Mouse (Mus musculus) midbrain, embryonic 15.5 days (tissue): ENCODE data around the gene Tex14. TPM values are rescaled to one million over a fixed set of nuclear protein-coding genes. Genes with fewer than 3 reads are reported as not detected.
"Not testable (repeated sequence)": the region's sequence is repeated elsewhere in the genome, so short reads cannot be mapped to it uniquely, and the experiment has no call there.

Experiments
- ATAC-seq: fragments of 200-750 bp; cut with Nextera tagmentation; replicated peaks from 2 replicates; pipeline ENCODE4 v1.8.0; 2017; ENCODE audit warnings: moderate TSS enrichment
- H3K27ac ChIP-seq: fragments of 300-500 bp; sonication (generic); 2 replicates; pipeline ENCODE4 v1.5.1; 2015; ENCODE audit warnings: mild to moderate bottlenecking, inconsistent platforms
- H3K27me3 ChIP-seq: fragments of 300-500 bp; sonication (generic); replicated peaks from 2 replicates; pipeline ENCODE4 v1.6.1; 2015; ENCODE audit warnings: inconsistent platforms
- H3K36me3 ChIP-seq: fragments of 300-500 bp; sonication (generic); replicated peaks from 2 replicates; pipeline ENCODE4 v1.6.1; 2015; ENCODE audit warnings: inconsistent platforms
- H3K4me1 ChIP-seq: fragments of 300-500 bp; sonication (generic); 2 replicates; pipeline ENCODE4 v1.6.1; 2015; ENCODE audit warnings: inconsistent platforms
- H3K4me2 ChIP-seq: fragments of 300-500 bp; sonication (generic); 2 replicates; pipeline ENCODE4 v1.6.1; 2015; ENCODE audit warnings: inconsistent platforms, mild to moderate bottlenecking, moderate library complexity
- H3K4me3 ChIP-seq: fragments of 300-500 bp; sonication (generic); 2 replicates; pipeline ENCODE4 v1.5.1; 2015; ENCODE audit warnings: mild to moderate bottlenecking, inconsistent platforms
- H3K9ac ChIP-seq: fragments of 300-500 bp; sonication (generic); 2 replicates; pipeline ENCODE4 v1.6.1; 2015; ENCODE audit warnings: mild to moderate bottlenecking, inconsistent platforms
- H3K9me3 ChIP-seq: fragments of 300-500 bp; sonication (generic); 2 replicates; pipeline ENCODE4 v1.6.1; 2016; ENCODE audit warnings: inconsistent platforms
- WGBS: fragments of 180-500 bp; shearing (Covaris S2); methylation state at CpG from one replicate; pipeline ENCODE4 v1.1.7; 2015; ENCODE audit warnings: mixed read lengths; 5-methylcytosine and 5-hydroxymethylcytosine counted together
- polyA plus RNA-seq: library from polyadenylated mRNA; unstranded; fragments of >200 nt; fragmentation: Nextera tagmentation; extraction: Ambion mirVana; gene quantifications from 2 replicates; pipeline ENCODE4 v1.2.1, GENCODE M21; 2015

The Tex14 gene
- polyA plus RNA-seq, 1 experiment from 2014 or later = 0.28 TPM

DNA sequence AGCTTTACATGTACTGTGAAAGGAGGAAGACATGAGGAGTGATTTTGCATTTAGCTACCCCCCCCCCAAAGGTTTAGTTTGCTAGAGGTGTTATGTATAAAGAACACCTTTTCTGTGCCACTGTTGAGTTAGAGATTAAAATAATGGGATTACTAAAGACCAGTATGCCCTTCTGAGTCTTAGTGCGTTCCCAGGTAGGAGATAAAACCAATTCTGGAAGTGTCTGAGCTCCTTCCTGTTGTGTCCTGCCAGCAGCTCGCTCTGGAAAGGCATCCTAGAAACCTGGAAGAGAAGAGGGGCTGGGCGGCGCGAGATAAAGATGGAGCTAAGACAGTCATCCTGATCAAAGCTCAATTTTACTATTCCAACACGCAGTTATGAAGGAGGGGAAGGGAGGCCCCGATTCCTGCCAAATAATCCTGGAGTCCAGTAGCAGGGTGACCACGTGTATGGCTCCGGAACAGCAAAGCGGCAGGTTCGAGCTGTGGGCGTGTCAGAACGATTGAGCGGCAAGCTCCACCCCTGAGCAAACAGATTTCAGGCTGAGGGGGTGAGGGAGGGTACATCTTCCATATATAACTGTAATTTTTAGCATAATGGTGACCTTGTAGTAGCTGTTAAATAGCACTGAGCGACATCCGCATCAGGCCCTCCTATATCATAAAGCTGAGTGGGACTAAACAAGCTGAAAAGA, 40.0 kb downstream of the Tex14 start:
- H3K27ac ChIP-seq = 0 out of 2 replicates have a peak overlapping the region, but pooled peaks have one; percentile 21
- no peak overlapping the region for H3K4me2 ChIP-seq
- no peak overlapping the region for H3K4me3 ChIP-seq
- no peak overlapping the region for H3K9ac ChIP-seq
- peaks cover 18% of the 10 kb centered on the region; the same call in 1 of the 2 replicates for H3K4me1 ChIP-seq
- no peak for ATAC-seq
- no peaks in the 10 kb centered on the region for H3K27me3 ChIP-seq
- WGBS = 8% methylated on average over 16 of the region's 16 CpGs
- H3K9me3 ChIP-seq = no peaks in the 10 kb centered on the region
- no peaks in the 10 kb centered on the region for H3K36me3 ChIP-seq

DNA sequence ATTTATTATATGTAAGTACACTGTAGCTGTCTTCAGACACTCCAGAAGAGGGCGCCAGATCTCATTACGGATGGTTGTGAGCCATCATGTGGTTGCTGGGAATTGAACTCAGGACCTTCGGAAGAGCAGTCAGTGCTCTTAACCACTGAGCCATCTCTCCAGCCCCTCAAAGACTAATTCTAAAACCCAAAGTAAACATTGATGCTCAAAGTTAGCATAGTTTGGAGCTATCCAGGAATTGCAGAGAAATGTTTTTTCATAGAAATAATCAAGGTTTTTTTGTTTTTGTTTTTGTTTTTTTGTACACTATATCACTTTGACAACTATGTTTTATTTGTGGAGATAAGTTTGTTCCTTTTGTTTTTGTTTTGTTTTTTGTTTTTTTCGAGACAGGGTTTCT, 40.7 kb downstream of the Tex14 start:
- WGBS = 43% methylated on average over 4 of the region's 4 CpGs

DNA sequence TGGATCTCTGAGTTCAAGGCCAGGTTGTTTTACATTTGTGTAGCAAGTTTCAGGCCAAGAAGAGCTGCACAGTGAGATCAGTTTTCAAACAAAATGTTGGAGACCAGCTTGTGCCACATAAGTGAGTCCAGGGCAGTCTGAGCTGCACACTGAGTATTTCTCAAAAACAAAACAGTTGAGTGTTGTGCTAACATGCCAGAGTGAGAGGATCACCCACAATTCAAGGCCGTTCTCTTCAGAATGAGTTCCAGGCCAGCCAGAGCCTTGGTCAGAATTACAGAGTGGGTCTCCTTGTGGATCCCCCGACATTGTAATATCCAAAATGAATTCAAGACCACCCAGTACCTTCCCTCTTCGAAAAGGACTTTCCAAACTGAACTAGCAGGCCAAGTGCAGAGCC, 41.3 kb downstream of the Tex14 start:
- Histone ChIP-seq H3K27me3 (no peaks in the 10 kb centered on the region), H3K9me3 (no peaks in the 10 kb centered on the region), H3K4me3 (no peak overlapping the region), H3K4me1 (peaks cover 18% of the 10 kb centered on the region; the same call in 1 of the 2 replicates), H3K27ac (no peak overlapping the region), H3K4me2 (no peak overlapping the region), H3K9ac (no peak overlapping the region), H3K36me3 (no peaks in the 10 kb centered on the region)
- 85% methylated on average over 3 of the region's 3 CpGs for WGBS
- ATAC-seq = no peak

More for the DNA sequence above, 40.7 kb downstream of the Tex14 start:
- not testable (repeated sequence) for H3K36me3 ChIP-seq, H3K4me3 ChIP-seq, H3K27ac ChIP-seq, H3K27me3 ChIP-seq, H3K9me3 ChIP-seq, ATAC-seq, H3K4me2 ChIP-seq, H3K9ac ChIP-seq
- peaks cover 18% of the 10 kb centered on the region; the same call in 1 of the 2 replicates for H3K4me1 ChIP-seq

DNA sequence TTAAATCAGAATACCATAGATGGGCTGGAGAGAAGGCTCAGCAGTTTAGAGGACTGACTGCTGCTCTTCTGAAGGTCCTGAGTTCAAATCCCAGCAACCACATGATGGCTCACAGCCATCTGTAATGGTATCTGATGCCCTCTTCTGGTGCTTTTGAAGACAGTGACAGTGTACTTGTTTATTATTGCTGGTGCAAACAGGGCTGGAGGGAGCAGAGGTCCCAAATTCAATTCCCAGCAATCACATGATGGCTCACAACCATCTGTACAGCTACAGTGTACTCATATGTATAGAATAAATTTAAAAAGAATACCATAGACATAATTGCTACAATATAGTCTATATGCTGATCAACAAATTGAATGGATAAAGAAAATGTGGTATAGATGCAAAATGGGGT, 42.6 kb downstream of the Tex14 start:
- no peak overlapping the region for H3K27ac ChIP-seq
- no peak overlapping the region for H3K9ac ChIP-seq
- no peak for ATAC-seq

DNA sequence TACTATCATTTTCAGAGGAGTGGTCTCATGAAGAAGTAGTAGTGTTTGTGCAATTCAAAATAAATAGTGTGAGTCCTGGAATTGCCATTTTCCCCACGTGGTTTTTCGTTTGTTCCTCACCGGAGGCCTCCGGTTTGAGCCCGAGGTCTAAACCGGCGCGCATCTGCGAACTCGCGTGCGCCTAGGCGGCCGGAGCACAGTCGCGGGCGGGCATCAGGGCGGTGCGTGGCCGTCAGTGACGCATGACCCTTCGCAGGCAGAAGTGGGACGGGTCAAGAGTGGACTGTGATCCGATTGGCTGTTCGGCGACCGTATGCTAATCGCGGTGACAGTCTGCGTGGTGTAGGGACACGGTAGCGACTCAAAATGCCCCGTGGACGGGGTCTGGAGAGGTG, 43.2 kb downstream of the Tex14 start:
- not testable (repeated sequence) for H3K36me3 ChIP-seq, H3K9me3 ChIP-seq, H3K27me3 ChIP-seq
- H3K4me3 ChIP-seq = peak overlapping the region; percentile 41
- H3K4me2 ChIP-seq = peak overlapping the region; percentile 59
- WGBS = under 1% methylated on average over 29 of the region's 34 CpGs
- H3K27ac ChIP-seq = peak overlapping the region; percentile 82
- H3K9ac ChIP-seq = peak overlapping the region; percentile 44
- H3K4me1 ChIP-seq = peaks cover 10% of the 10 kb centered on the region; the same call in 1 of the 2 replicates
- ATAC-seq = peak; percentile 98

More for the DNA sequence above, 42.6 kb downstream of the Tex14 start:
- Histone ChIP-seq H3K4me1 (peaks cover 11% of the 10 kb centered on the region; the same call in 1 of the 2 replicates), H3K9me3 (no peaks in the 10 kb centered on the region), H3K4me2 (peak overlapping the region; percentile 59; the same call in 1 of the 2 replicates), H3K4me3 (no peak overlapping the region), H3K36me3 (no peaks in the 10 kb centered on the region), H3K27me3 (no peaks in the 10 kb centered on the region)

DNA sequence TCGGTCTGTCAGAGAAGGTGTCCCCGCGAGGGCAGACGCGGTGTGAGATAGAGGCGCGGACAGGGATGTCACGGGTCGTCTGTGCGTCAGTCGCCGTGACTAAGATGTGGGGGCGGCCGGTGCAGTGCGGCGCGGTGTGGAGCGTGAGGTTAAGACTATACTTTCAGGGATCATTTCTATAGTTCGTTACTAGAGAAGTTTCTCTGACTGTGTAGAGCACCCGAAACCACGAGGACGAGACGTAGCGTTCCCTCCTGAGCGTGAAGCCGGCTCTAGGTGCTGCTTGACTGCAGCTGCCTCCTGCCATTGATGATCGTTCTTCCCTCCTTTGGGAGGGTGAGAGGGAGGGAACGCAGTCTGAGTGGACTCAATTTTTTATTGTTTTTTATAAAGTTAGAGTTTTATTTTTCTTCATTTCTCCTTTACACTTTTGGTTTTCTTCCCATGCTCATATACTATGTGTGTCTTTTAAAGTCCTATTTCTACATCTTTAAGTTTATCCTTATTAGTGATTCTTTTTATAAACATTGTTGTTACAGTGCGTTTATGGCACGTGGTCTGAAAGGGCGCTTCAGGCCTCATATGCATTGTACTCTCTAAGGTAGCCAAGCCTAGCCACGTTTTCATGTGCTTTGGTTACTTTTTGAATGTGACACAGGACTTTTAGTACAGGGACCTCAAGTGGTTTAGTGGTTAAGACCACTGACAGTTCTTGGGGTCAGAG, 43.8 kb downstream of the Tex14 start:
- H3K27me3 ChIP-seq, H3K9ac ChIP-seq, H3K4me3 ChIP-seq, H3K36me3 ChIP-seq, H3K9me3 ChIP-seq: not testable (repeated sequence)
- peak overlapping the region; percentile 82 for H3K27ac ChIP-seq
- peak; percentile 96 for ATAC-seq
- peak overlapping the region; percentile 59; the same call in 1 of the 2 replicates for H3K4me2 ChIP-seq
- peaks cover 10% of the 10 kb centered on the region; the same call in 1 of the 2 replicates for H3K4me1 ChIP-seq
- WGBS = 0% methylated on average over 6 of the region's 32 CpGs

DNA sequence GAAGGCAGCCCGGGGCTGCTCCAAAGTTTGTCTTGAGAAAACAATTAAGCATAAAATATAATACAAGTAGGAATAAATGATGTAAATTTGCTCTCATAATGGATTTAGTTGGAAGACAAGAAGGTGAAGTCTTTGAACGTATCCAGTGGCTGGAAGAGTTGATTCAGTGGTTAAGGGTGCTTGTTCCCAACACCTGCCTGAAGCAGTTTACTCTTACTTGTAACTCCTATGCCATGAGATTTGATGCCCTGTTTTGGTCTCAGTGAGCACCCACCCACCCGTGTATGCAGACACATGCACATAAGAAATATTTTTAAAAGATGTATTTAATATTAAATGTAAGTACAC, 44.3 kb downstream of the Tex14 start:
- H3K9me3 ChIP-seq = no peaks in the 10 kb centered on the region
- H3K27me3 ChIP-seq = no peaks in the 10 kb centered on the region
- peaks cover 10% of the 10 kb centered on the region; the same call in 1 of the 2 replicates for H3K4me1 ChIP-seq
- H3K9ac ChIP-seq = no peak overlapping the region
- 13% methylated on average over 3 of the region's 3 CpGs for WGBS
- H3K4me2 ChIP-seq = peak overlapping the region; percentile 21; the same call in 1 of the 2 replicates
- ATAC-seq = no peak
- H3K27ac ChIP-seq = peak overlapping the region; percentile 80
- no peak overlapping the region for H3K4me3 ChIP-seq
- H3K36me3 ChIP-seq = no peaks in the 10 kb centered on the region

DNA sequence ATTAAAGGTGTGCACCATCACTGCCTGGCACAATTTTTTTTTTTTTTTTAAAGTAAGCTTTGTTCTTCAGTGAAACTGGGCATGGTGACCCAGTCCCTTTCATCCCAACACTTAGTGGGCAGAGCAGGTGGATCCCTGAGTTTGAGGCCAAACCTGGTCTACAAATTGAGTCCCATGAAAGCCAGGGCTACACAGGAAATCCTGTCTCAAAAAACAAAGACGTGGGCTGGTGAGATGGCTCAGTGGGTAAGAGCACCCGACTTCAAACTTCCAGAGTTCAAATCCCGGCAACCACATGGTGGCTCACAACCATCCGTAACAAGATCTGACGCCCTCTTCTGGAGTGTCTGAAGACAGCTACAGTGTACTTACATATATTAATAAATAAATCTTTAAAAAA, 45.0 kb downstream of the Tex14 start:
- ATAC-seq, H3K27ac ChIP-seq, H3K4me2 ChIP-seq, H3K27me3 ChIP-seq, H3K9ac ChIP-seq, H3K9me3 ChIP-seq, H3K4me1 ChIP-seq, H3K4me3 ChIP-seq, H3K36me3 ChIP-seq: not testable (repeated sequence)
- 58% methylated on average over 5 of the region's 5 CpGs for WGBS

DNA sequence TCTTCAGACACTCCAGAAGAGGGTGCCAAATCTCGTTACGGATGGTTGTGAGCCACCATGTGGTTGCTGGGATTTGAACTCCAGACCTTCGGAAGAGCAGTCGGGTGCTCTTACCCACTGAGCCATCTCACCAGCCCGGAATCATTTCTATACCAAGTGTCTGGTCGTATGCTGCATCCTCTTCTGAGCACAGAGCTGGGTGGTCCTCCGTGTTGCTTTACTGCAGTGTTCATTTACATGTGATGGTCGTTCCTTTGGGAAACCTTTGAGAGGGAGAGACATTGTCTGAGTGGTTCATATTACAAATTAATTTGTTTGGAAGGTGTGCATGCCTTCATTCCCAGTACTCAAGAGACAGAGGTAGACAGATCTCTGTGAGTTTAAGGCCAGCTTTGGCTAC, 47.9 kb downstream of the Tex14 start:
- not testable (repeated sequence) for H3K4me3 ChIP-seq, H3K4me2 ChIP-seq, H3K27me3 ChIP-seq, H3K27ac ChIP-seq, H3K9me3 ChIP-seq, ATAC-seq, H3K36me3 ChIP-seq, H3K4me1 ChIP-seq, H3K9ac ChIP-seq
- 80% methylated on average over 8 of the region's 8 CpGs for WGBS

DNA sequence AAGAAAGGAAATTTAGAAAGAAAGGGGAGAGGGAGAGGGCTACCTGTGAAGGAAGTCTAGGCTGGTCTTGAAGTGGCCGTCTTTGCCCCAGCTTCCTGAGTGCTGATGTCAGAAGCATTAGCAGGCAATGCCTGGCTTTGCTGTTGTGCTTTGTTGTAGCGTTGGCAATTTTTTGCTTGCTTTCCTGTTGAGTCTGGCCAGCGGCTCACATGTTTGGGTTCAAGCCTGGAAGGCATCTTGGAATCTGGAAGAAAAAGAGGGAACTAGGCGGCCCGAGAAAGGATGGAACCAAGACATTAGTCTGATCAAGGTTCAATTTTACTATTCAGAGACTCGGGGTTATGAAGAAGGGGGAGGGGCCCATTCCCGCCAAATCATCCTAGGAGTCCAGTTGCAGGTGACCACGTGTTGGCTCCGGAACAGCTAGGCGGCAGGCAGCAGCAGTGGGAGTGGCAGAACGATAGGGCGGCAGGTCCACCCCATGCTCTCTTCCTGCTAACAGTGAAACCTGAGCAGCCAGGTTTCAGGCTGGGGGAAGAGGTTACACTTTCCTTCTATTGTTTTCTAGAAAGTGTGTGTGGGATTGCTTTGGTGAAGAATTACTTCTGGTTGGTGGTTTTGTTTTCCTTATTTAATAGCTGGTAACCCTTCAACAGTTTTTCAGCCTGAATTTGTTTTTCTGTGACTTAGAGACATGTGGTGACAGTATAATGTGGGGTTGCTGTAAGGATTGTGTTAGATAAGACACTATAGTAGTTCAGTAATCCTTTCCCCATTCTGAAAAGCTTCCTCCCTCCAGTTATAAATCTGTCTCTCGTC, 48.6 kb downstream of the Tex14 start:
- 31% methylated on average over 13 of the region's 13 CpGs for WGBS

DNA sequence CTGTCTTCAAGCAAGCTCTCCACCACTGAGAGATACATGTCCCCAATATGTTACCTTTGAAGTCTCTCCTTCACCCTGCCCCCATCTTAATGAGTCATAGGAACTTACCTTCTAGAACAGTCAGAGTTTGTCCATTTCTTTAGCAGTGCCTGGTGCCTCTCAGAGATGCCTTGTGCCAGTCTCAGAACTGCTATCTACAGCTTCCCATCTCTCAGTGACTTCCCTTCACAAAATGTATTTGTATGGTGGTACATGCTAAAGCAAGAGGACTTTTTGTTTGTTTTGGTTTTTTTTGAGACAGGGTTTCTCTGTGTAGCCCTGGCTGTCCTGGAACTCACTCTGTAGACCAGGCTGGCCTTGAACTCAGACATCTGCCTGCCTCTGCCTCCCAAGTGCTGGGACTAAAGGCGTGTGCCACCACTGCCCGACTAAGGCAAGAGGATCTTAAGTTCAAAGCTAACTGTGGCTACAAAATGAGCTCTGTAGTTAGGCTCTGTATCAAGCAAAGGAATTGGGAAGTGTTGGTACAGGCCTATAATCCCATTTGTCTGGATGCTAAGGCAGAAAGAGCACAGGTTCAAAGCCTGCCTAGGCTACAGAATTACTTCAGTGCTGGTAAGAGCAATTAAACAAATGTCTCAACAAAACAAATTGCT, 49.3 kb downstream of the Tex14 start:
- no peaks in the 10 kb centered on the region for H3K36me3 ChIP-seq
- H3K9ac ChIP-seq = no peak overlapping the region
- H3K4me1 ChIP-seq = peaks cover 2% of the 10 kb centered on the region; the same call in 1 of the 2 replicates
- H3K9me3 ChIP-seq = no peaks in the 10 kb centered on the region
- no peak overlapping the region for H3K27ac ChIP-seq
- H3K27me3 ChIP-seq = no peaks in the 10 kb centered on the region
- H3K4me2 ChIP-seq = no peak overlapping the region
- no peak overlapping the region for H3K4me3 ChIP-seq
- 87% methylated on average over 2 of the region's 2 CpGs for WGBS
- ATAC-seq = no peak

More for the DNA sequence above, 48.6 kb downstream of the Tex14 start:
- no peaks in the 10 kb centered on the region for H3K9me3 ChIP-seq
- no peak for ATAC-seq
- H3K4me1 ChIP-seq = peaks cover 5% of the 10 kb centered on the region; the same call in 1 of the 2 replicates
- H3K27me3 ChIP-seq = no peaks in the 10 kb centered on the region
- H3K27ac ChIP-seq = no peak overlapping the region
- no peak overlapping the region for H3K9ac ChIP-seq
- H3K36me3 ChIP-seq = no peaks in the 10 kb centered on the region
- H3K4me3 ChIP-seq = no peak overlapping the region
- no peak overlapping the region for H3K4me2 ChIP-seq

DNA sequence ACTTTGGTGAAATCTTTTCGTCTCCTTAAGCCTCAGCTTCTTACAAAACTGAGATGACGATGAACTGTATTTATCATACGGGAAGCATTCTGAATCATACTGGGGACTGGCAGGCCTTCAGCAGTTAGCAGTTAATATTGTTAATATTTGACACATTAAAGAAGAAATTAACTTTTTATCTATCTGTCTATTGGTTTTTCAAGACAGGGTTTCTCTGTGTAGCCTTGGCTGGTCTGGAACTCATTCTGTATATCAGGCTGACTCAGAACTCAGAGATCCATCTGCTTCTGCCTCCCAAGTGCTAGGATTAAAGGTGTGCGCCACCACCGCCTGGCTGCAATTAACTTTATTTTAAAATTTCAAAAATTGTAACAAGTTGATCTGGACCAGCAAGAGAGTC, 50.7 kb downstream of the Tex14 start:
- Histone ChIP-seq H3K36me3 (no peaks in the 10 kb centered on the region), H3K4me1 (no peaks in the 10 kb centered on the region), H3K27me3 (no peaks in the 10 kb centered on the region), H3K4me2 (no peak overlapping the region), H3K27ac (no peak overlapping the region), H3K4me3 (no peak overlapping the region), H3K9ac (no peak overlapping the region), H3K9me3 (no peaks in the 10 kb centered on the region)
- no peak for ATAC-seq
- WGBS = 92% methylated on average over 5 of the region's 5 CpGs
